Mouse (Mus musculus) central nervous system, embryonic 18 days (tissue): ENCODE data around the gene Olfr922. TPM values are rescaled to one million over a fixed set of nuclear protein-coding genes. Genes with fewer than 3 reads are reported as not detected.

Source experiments
- polyA plus RNA-seq: library from polyadenylated mRNA; depleted of rRNA; stranded (reverse); fragments of >200 nt; gene quantifications from 2 replicates; pipeline ENCODE4 v1.2.3, GENCODE M21; 2012; rRNA removed

Olfr922 gene
- polyA plus RNA-seq = not detected in 2 replicates

GRCm38 (mm10) chr9:38814314-38814713, at the start of gene Olfr922:
Olfr922 (plus strand) TSS chr9:38814614.

GRCm38 (mm10) chr9:38772768-38773167, 41.6 kb upstream of the Olfr922 start, which contains the start of gene Olfr921:
Olfr921 (plus strand) TSS chr9:38773068.

GRCm38 (mm10) chr9:38826245-38826644, 11.8 kb downstream of the Olfr922 start, which contains the start of gene Olfr923:
Olfr923 (plus strand) TSS chr9:38826545.

GRCm38 (mm10) chr9:38844149-38844548, 29.7 kb downstream of the Olfr922 start, which contains the start of gene Olfr924:
Olfr924 (plus strand) TSS chr9:38844449.

GRCm38 (mm10) chr9:38854760-38855159, 40.3 kb downstream of the Olfr922 start, which contains the start of gene Olfr26:
Olfr26 (plus strand) TSS chr9:38855060.

Other genes starting within 250 kb of the Olfr922 start
- not detected in 2 replicates for gene Olfr912, start 234.4 kb upstream of the Olfr922 start, polyA plus RNA-seq
- gene Olfr913, start 221.9 kb upstream of the Olfr922 start, polyA plus RNA-seq = not detected in 2 replicates
- gene Olfr914, start 209.5 kb upstream of the Olfr922 start, polyA plus RNA-seq = not detected in 2 replicates
- not detected in 2 replicates for gene Olfr916, start 154.7 kb upstream of the Olfr922 start, polyA plus RNA-seq
- not detected in 2 replicates for gene Olfr917, start 148.8 kb upstream of the Olfr922 start, polyA plus RNA-seq
- not detected in 2 replicates for gene Olfr918, start 140.0 kb upstream of the Olfr922 start, polyA plus RNA-seq
- gene Olfr919, start 110.9 kb upstream of the Olfr922 start, polyA plus RNA-seq = not detected in 2 replicates
- gene Vwa5a, start 96.3 kb upstream of the Olfr922 start, polyA plus RNA-seq = 4.7 and 6.2 TPM in 2 replicates
- 0.03 and 0.05 TPM in 2 replicates for gene Olfr920, start 62.3 kb upstream of the Olfr922 start, polyA plus RNA-seq
- gene Olfr921, start 41.5 kb upstream of the Olfr922 start, polyA plus RNA-seq = not detected in 2 replicates
- gene Olfr923, start 11.9 kb downstream of the Olfr922 start, polyA plus RNA-seq = not detected in 2 replicates
- gene Olfr924, start 29.8 kb downstream of the Olfr922 start, polyA plus RNA-seq = not detected in 2 replicates
- not detected in 2 replicates for gene Olfr26, start 40.4 kb downstream of the Olfr922 start, polyA plus RNA-seq
- not detected in 2 replicates for gene Olfr926, start 62.5 kb downstream of the Olfr922 start, polyA plus RNA-seq
- not detected in 2 replicates for gene Olfr930, start 115.2 kb downstream of the Olfr922 start, polyA plus RNA-seq
- not detected in 2 replicates for gene Olfr933, start 157.7 kb downstream of the Olfr922 start, polyA plus RNA-seq
- not detected in 2 replicates for gene Olfr934, start 173.7 kb downstream of the Olfr922 start, polyA plus RNA-seq
- gene Olfr935, start 185.1 kb downstream of the Olfr922 start, polyA plus RNA-seq = not detected in 2 replicates
- not detected in 2 replicates for gene Olfr146, start 208.8 kb downstream of the Olfr922 start, polyA plus RNA-seq